Mouse (Mus musculus) heart, embryonic 12.5 days (tissue): ENCODE results near the gene Crb1. TPM values are rescaled to one million over a fixed set of nuclear protein-coding genes. Genes with fewer than 3 reads are reported as not detected.
"Not testable (repeated sequence)": the region's sequence is repeated elsewhere in the genome, so short reads cannot be mapped to it uniquely, and the experiment has no call there.

Experiments used
- ATAC-seq: fragments of 200-750 bp; cut with Nextera tagmentation; 2 replicates; pipeline ENCODE4 v1.8.0; 2017; ENCODE audit warnings: moderate TSS enrichment, moderate library complexity; ENCODE audit not compliant: insufficient number of reproducible peaks, low FRiP score
- H3K27ac ChIP-seq: fragments of 300-500 bp; sonication (generic); 2 replicates; pipeline ENCODE4 v1.5.1; 2016; ENCODE audit warnings: mild to moderate bottlenecking, moderate library complexity; ENCODE audit not compliant: poor library complexity, severe bottlenecking
- H3K27me3 ChIP-seq: fragments of 300-500 bp; sonication (generic); replicated peaks from 2 replicates; pipeline ENCODE4 v1.6.1; 2016; ENCODE audit warnings: mild to moderate bottlenecking, moderate library complexity
- H3K36me3 ChIP-seq: fragments of 300-500 bp; sonication (generic); 2 replicates; pipeline ENCODE4 v1.6.1; 2016; ENCODE audit warnings: mild to moderate bottlenecking, moderate library complexity
- H3K4me1 ChIP-seq: fragments of 300-500 bp; sonication (generic); replicated peaks from 2 replicates; pipeline ENCODE4 v1.6.1; 2016; ENCODE audit warnings: mild to moderate bottlenecking
- H3K4me2 ChIP-seq: fragments of 300-500 bp; sonication (generic); 2 replicates; pipeline ENCODE4 v1.6.1; 2016; ENCODE audit warnings: mild to moderate bottlenecking, moderate library complexity
- H3K4me3 ChIP-seq: fragments of 300-500 bp; sonication (generic); 2 replicates; pipeline ENCODE4 v1.5.1; 2016; ENCODE audit warnings: mild to moderate bottlenecking
- H3K9ac ChIP-seq: fragments of 300-500 bp; sonication (generic); 2 replicates; pipeline ENCODE4 v1.6.1; 2016; ENCODE audit warnings: mild to moderate bottlenecking, moderate library complexity
- H3K9me3 ChIP-seq: fragments of 300-500 bp; sonication (generic); replicated peaks from 2 replicates; pipeline ENCODE4 v1.6.1; 2016; ENCODE audit warnings: mild to moderate bottlenecking, moderate library complexity
- WGBS: fragments of 180-500 bp; shearing (Covaris S2); methylation state at CpG from one replicate; pipeline ENCODE4 v1.1.7; 2016; 5-methylcytosine and 5-hydroxymethylcytosine counted together
- polyA plus RNA-seq: library from polyadenylated mRNA; unstranded; fragments of >200 nt; fragmentation: Nextera tagmentation; extraction: Ambion mirVana; gene quantifications from 2 replicates; pipeline ENCODE4 v1.2.1, GENCODE M21; 2016

The Crb1 gene
- polyA plus RNA-seq, 1 experiment from 2014 or later = 0.28 TPM

DNA sequence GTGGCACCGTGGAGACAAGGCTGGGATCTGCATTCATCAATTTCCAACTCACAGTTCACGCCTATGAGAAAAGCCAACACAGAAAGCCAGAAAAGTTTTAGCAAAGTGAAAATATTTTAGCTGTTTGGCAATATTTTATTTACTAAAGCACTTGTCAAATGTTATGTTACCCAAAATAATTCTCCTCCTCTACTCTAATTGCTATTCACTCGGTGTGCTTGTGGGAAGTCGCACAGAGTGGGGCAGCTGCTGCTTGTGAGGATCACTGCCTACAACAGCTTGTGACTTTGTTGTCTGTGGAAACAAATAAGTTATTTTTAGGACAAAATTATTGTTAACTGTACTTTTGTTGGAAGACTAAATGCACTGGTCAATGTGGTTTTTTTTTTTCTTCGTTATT, 48.6 kb downstream of the Crb1 start:
- Histone ChIP-seq H3K4me3 (no peak overlapping the region), H3K9me3 (no peaks in the 10 kb centered on the region), H3K27me3 (no peaks in the 10 kb centered on the region), H3K4me2 (no peak overlapping the region), H3K9ac (no peak overlapping the region), H3K27ac (no peak overlapping the region), H3K4me1 (no peaks in the 10 kb centered on the region), H3K36me3 (no peaks in the 10 kb centered on the region)
- 76% methylated on average over 5 of the region's 5 CpGs for WGBS
- no peak for ATAC-seq

DNA sequence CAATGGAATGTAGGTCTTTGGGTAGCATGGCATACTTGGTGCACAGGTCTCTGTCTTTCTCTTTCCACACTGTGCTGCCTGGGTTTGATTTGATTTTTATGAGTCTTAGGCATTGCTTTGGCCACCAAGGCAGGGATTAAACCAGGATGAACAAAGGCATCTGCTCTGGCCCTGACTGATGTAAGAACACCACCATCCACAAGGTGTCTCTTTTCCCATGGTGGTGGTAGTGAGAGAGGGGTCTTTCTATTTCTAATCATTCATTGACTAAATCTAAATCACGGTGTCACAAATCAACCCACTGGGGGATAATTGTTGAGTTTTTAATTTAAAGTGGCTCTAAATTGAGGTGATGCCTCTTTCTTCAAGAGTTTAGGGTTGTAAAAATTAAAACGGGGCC, 51.5 kb downstream of the Crb1 start:
- 69% methylated on average over 2 of the region's 2 CpGs for WGBS
- Histone ChIP-seq H3K27ac (no peak overlapping the region), H3K9me3 (no peaks in the 10 kb centered on the region), H3K27me3 (no peaks in the 10 kb centered on the region), H3K36me3 (no peaks in the 10 kb centered on the region), H3K9ac (no peak overlapping the region), H3K4me1 (no peaks in the 10 kb centered on the region), H3K4me2 (no peak overlapping the region), H3K4me3 (no peak overlapping the region)
- no peak for ATAC-seq

DNA sequence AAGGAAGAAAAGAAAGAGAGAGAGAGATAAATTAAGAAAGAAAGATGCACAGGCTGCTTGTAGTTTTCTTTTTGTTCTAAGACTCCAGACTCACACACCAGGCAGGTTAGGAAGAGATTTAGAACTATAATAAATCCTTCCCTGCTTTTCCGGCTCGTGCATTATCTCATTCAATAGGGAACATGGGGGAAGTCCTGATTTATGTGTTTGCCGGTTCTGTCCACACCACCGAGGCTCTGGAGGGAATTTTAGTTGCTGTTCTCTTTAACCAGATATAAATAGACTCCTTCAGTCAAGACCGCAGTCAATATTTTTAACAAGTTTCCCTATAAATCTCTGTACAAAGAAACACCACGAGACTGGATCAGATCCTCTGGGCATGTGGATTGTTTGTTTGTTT, 57.1 kb downstream of the Crb1 start:
- H3K9me3 ChIP-seq = no peaks in the 10 kb centered on the region
- H3K4me3 ChIP-seq = no peak overlapping the region
- 48% methylated on average over 6 of the region's 6 CpGs for WGBS
- no peak overlapping the region for H3K4me2 ChIP-seq
- no peaks in the 10 kb centered on the region for H3K36me3 ChIP-seq
- no peaks in the 10 kb centered on the region for H3K27me3 ChIP-seq
- H3K9ac ChIP-seq = no peak overlapping the region
- ATAC-seq = no peak
- H3K27ac ChIP-seq = no peak overlapping the region
- H3K4me1 ChIP-seq = no peaks in the 10 kb centered on the region

DNA sequence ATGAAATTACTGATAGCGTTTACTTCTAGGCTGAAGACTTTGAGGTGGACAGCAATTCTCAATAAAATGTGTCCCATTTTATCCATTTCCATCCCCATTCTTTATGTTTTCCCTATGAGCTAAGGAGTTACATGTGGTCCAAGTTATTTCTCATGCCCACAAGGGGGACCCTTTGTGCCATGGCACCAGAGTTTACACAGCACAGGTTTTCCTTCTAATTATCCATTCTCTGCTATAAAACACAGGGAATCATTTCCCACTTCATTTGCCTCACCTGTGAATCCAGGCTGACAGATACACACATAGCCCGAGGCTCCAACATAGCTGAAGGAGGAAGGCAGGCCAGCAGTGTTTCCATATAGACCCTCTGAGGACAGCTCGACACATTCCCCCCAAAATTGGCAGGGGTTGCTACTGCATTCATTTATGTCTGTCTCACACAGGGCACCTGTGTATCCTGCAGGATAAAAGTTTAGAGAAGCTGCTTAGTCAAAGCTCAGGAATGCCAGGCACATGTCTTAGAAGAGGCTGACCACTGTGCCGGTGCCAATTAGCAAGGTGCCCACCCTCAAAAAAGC, 62.5 kb downstream of the Crb1 start:
- Histone ChIP-seq H3K36me3 (no peaks in the 10 kb centered on the region), H3K9ac (no peak overlapping the region), H3K9me3 (no peaks in the 10 kb centered on the region), H3K4me1 (no peaks in the 10 kb centered on the region), H3K4me3 (no peak overlapping the region), H3K27ac (no peak overlapping the region), H3K4me2 (no peak overlapping the region), H3K27me3 (no peaks in the 10 kb centered on the region)
- ATAC-seq = no peak
- WGBS = 73% methylated on average over 4 of the region's 4 CpGs

DNA sequence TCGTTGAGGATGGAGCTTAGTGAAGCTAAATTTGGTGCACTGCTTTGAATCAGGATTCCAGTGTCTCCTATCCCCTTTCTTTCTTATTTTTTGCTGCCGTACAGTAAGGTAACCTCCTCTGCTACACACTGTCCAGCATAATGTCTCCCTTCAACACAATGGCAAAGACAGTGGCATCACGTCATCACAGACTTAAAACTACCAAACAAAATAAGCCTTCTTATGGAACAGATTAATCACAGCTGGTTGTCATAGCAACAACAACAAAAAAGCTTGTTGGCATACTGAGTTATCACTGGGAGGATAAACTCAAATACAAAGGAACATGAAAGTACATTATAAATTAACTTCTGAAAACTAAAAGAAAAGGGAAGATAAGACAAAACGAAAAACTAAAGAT, 68.0 kb downstream of the Crb1 start:
- no peak overlapping the region for H3K4me3 ChIP-seq
- WGBS = 48% methylated on average over 4 of the region's 4 CpGs
- H3K9me3 ChIP-seq = no peaks in the 10 kb centered on the region
- no peaks in the 10 kb centered on the region for H3K27me3 ChIP-seq
- no peak overlapping the region for H3K9ac ChIP-seq
- no peak overlapping the region for H3K27ac ChIP-seq
- H3K36me3 ChIP-seq = no peaks in the 10 kb centered on the region
- no peaks in the 10 kb centered on the region for H3K4me1 ChIP-seq
- H3K4me2 ChIP-seq = no peak overlapping the region
- ATAC-seq = no peak

DNA sequence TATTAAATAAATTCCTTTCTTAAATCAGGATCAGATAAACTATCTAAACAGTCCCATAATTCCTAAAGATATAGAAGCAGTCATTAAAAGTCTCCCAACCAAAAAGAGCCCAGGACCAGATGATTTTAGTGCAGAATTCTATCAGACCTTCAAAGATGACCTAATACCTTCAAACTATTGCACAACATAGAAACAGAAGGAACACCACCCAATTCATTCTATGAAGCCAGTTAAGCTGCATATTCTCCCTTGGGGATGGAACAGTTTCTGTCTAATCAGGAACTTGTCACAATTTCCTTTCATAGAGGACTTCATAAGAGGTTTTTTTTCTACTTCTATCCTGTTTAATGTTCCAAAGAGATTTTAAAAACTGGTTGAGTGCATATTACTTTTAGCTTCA, 74.4 kb downstream of the Crb1 start:
- H3K27ac ChIP-seq, H3K36me3 ChIP-seq, H3K4me1 ChIP-seq, H3K9ac ChIP-seq, H3K9me3 ChIP-seq, ATAC-seq, H3K4me3 ChIP-seq, H3K27me3 ChIP-seq, H3K4me2 ChIP-seq: not testable (repeated sequence)

DNA sequence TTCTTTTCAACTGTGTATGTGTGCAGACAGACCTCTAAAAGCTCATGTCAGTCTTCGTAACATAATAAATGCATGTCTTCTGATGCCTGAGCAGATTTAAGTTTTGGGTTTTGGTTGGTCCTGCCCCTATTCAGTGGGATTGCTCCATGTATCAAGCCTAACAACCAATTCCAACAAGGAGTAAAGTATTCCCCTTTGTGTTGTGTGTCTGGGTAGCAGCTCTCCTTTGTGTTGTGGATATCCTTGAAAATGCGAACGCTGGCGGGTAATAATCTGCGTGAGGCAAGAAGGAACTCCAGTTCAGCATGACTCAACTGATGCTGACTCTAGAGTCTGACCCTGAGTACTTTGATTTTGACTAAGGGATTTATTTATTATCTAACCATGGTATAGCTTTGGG, 75.1 kb downstream of the Crb1 start:
- H3K9me3 ChIP-seq = no peaks in the 10 kb centered on the region
- H3K9ac ChIP-seq = no peak overlapping the region
- H3K36me3 ChIP-seq = no peaks in the 10 kb centered on the region
- H3K4me2 ChIP-seq = no peak overlapping the region
- 83% methylated on average over 5 of the region's 5 CpGs for WGBS
- no peaks in the 10 kb centered on the region for H3K27me3 ChIP-seq
- no peak overlapping the region for H3K4me3 ChIP-seq
- H3K4me1 ChIP-seq = no peaks in the 10 kb centered on the region
- ATAC-seq = no peak
- H3K27ac ChIP-seq = no peak overlapping the region

DNA sequence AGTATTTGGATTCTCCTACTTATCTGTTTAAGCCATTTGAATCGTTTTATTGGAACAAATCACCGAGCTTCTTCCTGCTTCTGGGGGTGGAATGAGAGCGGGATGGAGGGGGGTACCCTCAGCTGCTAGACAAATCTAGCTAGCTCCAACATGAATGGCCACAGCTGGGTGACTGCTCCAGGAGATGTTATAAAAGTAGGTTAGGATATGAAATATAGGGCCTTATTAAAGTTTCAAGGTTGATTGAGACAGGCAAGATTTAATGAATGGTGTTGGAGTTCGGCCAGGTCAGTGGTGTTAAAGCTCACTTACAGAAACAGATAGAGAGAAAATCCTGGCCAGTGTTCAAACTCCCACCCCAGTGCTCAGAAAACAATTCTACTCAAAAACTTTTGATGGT, 84.9 kb downstream of the Crb1 start:
- 77% methylated on average over 4 of the region's 4 CpGs for WGBS
- ATAC-seq = no peak
- H3K9me3 ChIP-seq = no peaks in the 10 kb centered on the region
- no peaks in the 10 kb centered on the region for H3K36me3 ChIP-seq
- H3K27ac ChIP-seq = no peak overlapping the region
- H3K4me3 ChIP-seq = no peak overlapping the region
- H3K4me2 ChIP-seq = no peak overlapping the region
- H3K9ac ChIP-seq = no peak overlapping the region
- no peaks in the 10 kb centered on the region for H3K4me1 ChIP-seq
- H3K27me3 ChIP-seq = no peaks in the 10 kb centered on the region; the same call in 1 of the 2 replicates

DNA sequence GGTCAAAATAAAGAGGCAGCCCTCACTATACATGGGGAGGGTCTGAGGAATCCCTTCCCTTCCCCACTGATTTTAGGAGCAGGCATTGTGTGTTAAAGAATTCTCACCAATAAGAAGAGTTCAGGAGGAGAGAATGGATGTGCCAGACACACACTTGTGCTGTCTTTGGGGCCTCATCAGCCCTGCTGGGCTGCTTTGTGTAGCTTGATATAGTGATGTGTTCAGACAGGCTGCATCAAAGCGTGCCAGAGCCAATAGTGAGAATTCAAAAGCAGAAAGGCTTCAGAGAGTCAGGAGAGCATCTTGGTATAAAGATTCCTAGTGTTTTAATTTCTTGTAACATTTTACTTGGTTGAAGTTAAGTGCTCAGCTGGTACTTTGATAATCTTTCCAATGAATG, 85.3 kb downstream of the Crb1 start:
- Histone ChIP-seq H3K27ac (no peak overlapping the region), H3K4me3 (no peak overlapping the region), H3K9me3 (no peaks in the 10 kb centered on the region), H3K4me1 (no peaks in the 10 kb centered on the region), H3K4me2 (no peak overlapping the region), H3K9ac (no peak overlapping the region), H3K36me3 (no peaks in the 10 kb centered on the region), H3K27me3 (no peaks in the 10 kb centered on the region; the same call in 1 of the 2 replicates)
- ATAC-seq = no peak
- 76% methylated on average over 1 of the region's 1 CpGs for WGBS

DNA sequence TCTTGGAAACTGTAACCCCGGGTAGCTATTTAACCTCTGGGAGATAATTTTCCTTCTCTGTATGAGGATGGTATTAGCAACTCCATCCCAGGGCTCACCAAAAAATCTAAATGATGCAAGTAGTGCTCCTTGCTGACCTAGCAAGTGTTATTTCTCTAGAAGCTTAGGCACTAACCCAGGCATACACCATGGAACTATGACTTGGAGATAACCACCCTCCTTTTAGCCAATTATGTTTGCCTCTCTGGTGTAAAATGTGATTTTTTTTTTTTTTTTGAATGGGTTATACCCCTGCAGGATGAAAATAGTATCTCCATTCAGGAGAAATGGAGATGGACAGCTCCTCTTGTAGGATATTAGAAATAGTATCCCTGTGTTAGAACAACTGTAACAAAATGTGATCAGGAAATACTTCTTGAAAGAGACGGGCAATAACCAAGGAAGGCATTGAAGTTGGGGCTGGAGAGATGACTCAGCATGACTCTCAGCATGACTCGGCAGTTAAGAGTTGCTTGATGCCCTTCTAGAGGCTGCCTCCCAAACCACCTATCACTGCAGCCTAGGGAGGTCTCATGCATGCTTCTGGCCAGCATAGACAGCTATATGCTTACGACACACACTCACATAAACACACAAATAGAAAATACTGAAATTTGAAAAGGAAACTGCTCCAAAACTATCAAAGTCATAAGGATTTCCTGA, 100.1 kb downstream of the Crb1 start:
- 74% methylated on average over 4 of the region's 4 CpGs for WGBS

DNA sequence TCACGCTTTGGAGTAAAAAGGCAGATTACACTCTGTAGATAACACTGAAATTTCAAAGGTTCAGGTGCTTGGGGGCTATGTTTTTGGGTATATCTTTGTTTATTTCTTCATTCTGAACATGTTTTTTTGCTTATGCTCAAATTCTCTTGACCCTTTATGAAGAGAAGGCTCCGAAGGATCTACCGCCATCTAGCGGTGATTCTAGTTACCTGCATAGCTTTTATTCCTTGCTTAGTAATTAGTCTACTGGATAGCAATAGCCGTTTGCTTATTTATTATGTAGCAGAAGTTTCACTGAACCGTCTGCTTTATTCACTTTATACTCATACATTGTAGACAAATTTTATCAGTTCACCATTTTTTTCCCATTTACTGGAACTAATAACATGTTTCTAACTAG, 109.1 kb downstream of the Crb1 start:
- H3K36me3 ChIP-seq = no peaks in the 10 kb centered on the region
- H3K9ac ChIP-seq = no peak overlapping the region
- H3K9me3 ChIP-seq = no peaks in the 10 kb centered on the region
- no peaks in the 10 kb centered on the region for H3K27me3 ChIP-seq
- ATAC-seq = no peak
- H3K4me2 ChIP-seq = no peak overlapping the region
- H3K27ac ChIP-seq = no peak overlapping the region
- WGBS = 27% methylated on average over 6 of the region's 6 CpGs
- no peak overlapping the region for H3K4me3 ChIP-seq
- H3K4me1 ChIP-seq = no peaks in the 10 kb centered on the region

More for the DNA sequence above, 100.1 kb downstream of the Crb1 start:
- no peaks in the 10 kb centered on the region for H3K27me3 ChIP-seq
- H3K9me3 ChIP-seq = no peaks in the 10 kb centered on the region
- no peak overlapping the region for H3K9ac ChIP-seq
- no peaks in the 10 kb centered on the region for H3K36me3 ChIP-seq
- ATAC-seq = peak; percentile 86
- H3K4me1 ChIP-seq = no peaks in the 10 kb centered on the region
- H3K4me2 ChIP-seq = no peak overlapping the region
- H3K27ac ChIP-seq = no peak overlapping the region
- no peak overlapping the region for H3K4me3 ChIP-seq

DNA sequence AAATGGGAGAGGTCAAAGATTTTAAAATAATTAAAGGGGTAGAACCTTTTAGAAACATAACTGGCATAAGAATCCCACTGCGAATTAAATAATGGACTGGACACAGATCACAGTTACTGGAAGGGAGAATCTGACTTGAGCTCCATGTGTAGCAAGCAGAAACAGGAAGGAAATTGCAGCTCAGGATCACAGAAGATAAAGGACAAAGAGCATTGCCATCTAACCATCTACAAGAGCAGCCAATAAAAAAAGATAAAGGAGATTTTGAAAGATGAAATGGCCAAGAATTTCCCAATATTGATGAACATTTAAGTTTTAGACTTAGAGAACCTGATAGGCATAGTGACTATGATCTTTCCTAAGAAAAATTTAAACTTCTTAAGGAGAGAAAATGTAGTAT, 112.7 kb downstream of the Crb1 start:
- Histone ChIP-seq H3K27ac (no peak overlapping the region), H3K9ac (no peak overlapping the region), H3K36me3 (no peaks in the 10 kb centered on the region), H3K4me1 (no peaks in the 10 kb centered on the region), H3K27me3 (no peaks in the 10 kb centered on the region), H3K9me3 (no peaks in the 10 kb centered on the region), H3K4me3 (no peak overlapping the region), H3K4me2 (no peak overlapping the region)
- ATAC-seq = no peak
- 82% methylated on average over 1 of the region's 1 CpGs for WGBS
